Mouse (Mus musculus): ENCODE results near the gene Camta1. TPM values are rescaled to one million over a fixed set of nuclear protein-coding genes. Genes with fewer than 3 reads are reported as not detected.
A peak's percentile ranks its signal among the peaks of the same experiment; 100 is the strongest.

The Camta1 gene
- polyA plus RNA-seq, 1 experiment from 2014 or later, result 61.9 TPM

DNA sequence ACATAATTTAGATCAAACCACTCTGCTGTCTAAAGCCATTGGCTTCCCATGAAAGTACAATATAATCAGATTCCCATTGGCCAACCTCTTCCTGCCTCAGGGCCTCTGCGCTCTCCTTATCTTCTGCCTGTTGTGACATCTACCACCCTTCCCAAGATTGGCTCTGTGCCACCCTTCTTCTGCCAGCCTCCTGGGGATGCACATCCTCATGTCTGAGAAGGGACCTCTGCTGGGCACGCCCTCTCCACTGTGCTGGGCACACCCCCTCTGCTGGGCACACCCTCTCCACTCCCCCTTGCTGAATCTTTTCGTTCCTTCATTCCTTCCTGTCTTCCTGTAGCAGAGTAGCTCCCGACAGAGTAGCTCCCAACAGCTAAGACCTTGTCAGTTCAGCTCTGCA lies 727.9 kb downstream of the Camta1 start:
- DNase-seq (ENCODE audit: low spot score) (no peak), ATAC-seq (ENCODE audit: low FRiP score, low TSS enrichment) (no peak)
- Histone ChIP-seq H3K9ac (ENCODE audit: low read length) (no peak overlapping the region), H3K4me1 (replicated peaks; ENCODE audit: control insufficient read depth, insufficient read depth) (no peaks in the 10 kb centered on the region), H3K27me3 (ENCODE audit: control insufficient read depth, insufficient read depth, low read length) (no peaks in the 10 kb centered on the region), H3K36me3 (ENCODE audit: control insufficient read depth, insufficient read depth, low read length) (no peaks in the 10 kb centered on the region), H3K4me2 (replicated peaks; ENCODE audit: low read depth) (no peak overlapping the region), H3K27ac (replicated peaks) (no peak overlapping the region), H3K9me3 (ENCODE audit: control insufficient read depth, low read length) (no peaks in the 10 kb centered on the region), H3K4me3 (ENCODE audit: low read depth, low read length) (no peak overlapping the region)
- no peak for TF ChIP-seq EP300 (optimal IDR thresholded peaks at IDR 0.05)
- peak; percentile 15; the same call in 1 of the 2 replicates for TF ChIP-seq CTCF (IDR thresholded peaks at IDR 0.05; ENCODE audit: low read depth)
- WGBS, result 53% methylated on average over 4 of the region's 4 CpGs

DNA sequence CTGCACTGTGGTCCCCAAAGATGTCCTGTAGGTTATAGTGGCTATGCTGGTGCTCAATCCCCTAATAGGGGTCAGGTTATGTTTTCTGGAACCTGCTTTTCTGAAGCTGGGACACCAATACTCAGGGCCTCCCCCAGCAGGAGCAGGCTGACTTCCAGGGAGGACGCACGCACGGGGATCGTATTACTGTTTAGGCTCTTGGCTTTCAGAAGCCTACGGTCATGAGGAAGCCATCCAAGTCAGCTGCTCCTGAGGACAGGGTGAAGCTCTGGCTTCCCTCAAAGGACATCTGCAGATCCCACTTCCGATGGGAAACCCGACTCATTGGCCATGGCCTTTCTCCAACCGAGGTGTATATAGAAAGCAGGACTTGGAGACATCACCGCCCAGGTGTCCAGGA lies 729.2 kb downstream of the Camta1 start:
- DNase-seq (ENCODE audit: low spot score) (no peak), ATAC-seq (ENCODE audit: low FRiP score, low TSS enrichment) (no peak)
- Histone ChIP-seq H3K4me2 (replicated peaks; ENCODE audit: low read depth) (no peak overlapping the region), H3K36me3 (ENCODE audit: control insufficient read depth, insufficient read depth, low read length) (no peaks in the 10 kb centered on the region), H3K27me3 (ENCODE audit: control insufficient read depth, insufficient read depth, low read length) (no peaks in the 10 kb centered on the region), H3K9me3 (ENCODE audit: control insufficient read depth, low read length) (no peaks in the 10 kb centered on the region), H3K27ac (replicated peaks) (no peak overlapping the region), H3K9ac (ENCODE audit: low read length) (no peak overlapping the region), H3K4me3 (ENCODE audit: low read depth, low read length) (no peak overlapping the region), H3K4me1 (replicated peaks; ENCODE audit: control insufficient read depth, insufficient read depth) (no peaks in the 10 kb centered on the region)
- TF ChIP-seq EP300 (optimal IDR thresholded peaks at IDR 0.05) (no peak), CTCF (IDR thresholded peaks at IDR 0.05; ENCODE audit: low read depth) (no peak)
- 52% methylated on average over 9 of the region's 9 CpGs for WGBS

DNA sequence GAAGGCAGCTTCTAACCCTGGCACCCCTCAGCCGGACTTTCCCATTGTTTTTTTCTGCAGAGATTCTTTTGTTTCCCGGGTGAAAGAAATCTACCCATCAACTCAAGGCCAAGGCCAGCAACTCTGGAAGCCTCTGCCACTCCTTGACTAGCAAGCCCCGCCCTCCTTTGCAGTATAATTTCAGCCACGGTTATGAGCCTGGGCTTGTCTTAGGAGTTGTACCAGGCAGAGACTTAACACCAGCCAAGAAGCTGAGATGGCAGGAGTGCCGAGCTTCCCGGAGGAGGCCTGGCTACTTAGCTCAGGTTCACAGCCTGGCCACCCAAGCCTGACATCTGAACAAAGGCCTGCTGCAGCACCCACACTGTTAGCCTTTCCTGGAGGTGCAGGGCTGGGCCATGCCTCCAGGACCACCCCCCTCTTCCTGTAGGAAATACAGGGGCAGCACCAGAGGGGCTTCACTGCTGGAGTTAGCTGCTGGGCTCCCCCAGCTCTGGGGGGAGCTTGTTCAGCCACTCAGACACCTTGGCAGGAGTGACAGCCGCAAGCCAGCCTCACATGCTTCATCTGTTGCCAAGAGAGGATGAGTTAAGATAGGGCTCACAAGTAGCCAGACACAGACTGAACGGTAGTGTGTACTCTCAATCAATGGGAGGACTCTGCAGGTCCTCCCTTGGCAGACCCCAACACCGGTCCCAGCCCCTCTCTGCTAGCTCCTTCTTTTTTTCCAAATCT lies 730.8 kb downstream of the Camta1 start:
- no peak for TF ChIP-seq CTCF (IDR thresholded peaks at IDR 0.05; ENCODE audit: low read depth)
- no peak for TF ChIP-seq EP300 (optimal IDR thresholded peaks at IDR 0.05)
- WGBS, result 57% methylated on average over 9 of the region's 9 CpGs
- Histone ChIP-seq H3K27me3 (ENCODE audit: control insufficient read depth, insufficient read depth, low read length) (no peaks in the 10 kb centered on the region), H3K4me2 (replicated peaks; ENCODE audit: low read depth) (no peak overlapping the region), H3K27ac (replicated peaks) (0 out of 2 replicates have a peak overlapping the region, but pooled peaks have one; percentile 53), H3K4me1 (replicated peaks; ENCODE audit: control insufficient read depth, insufficient read depth) (no peaks in the 10 kb centered on the region), H3K36me3 (ENCODE audit: control insufficient read depth, insufficient read depth, low read length) (no peaks in the 10 kb centered on the region), H3K9ac (ENCODE audit: low read length) (no peak overlapping the region; the same call in 1 of the 2 replicates), H3K4me3 (ENCODE audit: low read depth, low read length) (no peak overlapping the region), H3K9me3 (ENCODE audit: control insufficient read depth, low read length) (no peaks in the 10 kb centered on the region)
- DNase-seq (ENCODE audit: low spot score) (no peak), ATAC-seq (ENCODE audit: low FRiP score, low TSS enrichment) (no peak)

DNA sequence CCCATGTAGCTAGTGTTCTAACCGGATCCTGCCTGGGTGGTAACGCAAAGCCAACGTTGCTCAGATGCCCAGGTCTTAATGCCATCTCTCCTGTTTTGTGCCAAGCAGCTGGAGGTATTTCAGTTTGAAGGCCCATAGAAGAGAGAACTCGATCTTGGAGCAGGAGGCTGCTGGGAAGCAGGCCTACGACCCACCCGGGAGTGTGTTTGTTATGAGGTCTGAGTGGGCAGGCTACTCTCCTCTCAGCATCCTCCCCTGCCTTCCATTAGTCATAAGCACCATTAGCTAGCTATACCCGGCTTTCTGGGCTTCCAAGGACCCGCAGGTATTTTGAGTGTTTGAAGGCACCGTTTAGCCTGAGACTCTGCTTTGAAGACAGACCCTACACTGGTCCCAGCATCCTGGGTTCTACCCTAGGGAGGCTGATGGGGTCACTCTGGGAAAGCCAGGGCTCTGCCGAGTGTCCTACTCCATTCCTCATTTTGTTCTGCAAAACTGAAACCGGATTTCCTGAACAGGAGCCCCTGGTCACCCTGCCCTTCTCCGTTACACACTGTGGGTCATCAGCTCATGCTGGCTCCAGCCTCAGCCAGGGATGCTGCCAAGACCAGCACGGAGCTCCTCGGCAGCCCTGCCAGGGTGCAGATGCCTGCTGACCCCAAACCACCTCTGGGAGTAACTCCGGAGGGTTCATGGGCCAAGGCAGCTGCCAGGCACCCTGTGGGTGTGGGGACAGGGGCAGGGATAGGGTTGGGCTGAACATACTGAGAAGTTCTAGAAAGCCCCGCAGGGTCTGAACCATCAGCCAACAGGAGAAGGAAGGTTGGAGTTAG lies 731.7 kb downstream of the Camta1 start:
- Histone ChIP-seq H3K27ac (replicated peaks) (no peak overlapping the region), H3K9ac (ENCODE audit: low read length) (no peak overlapping the region), H3K4me2 (replicated peaks; ENCODE audit: low read depth) (no peak overlapping the region), H3K9me3 (ENCODE audit: control insufficient read depth, low read length) (no peaks in the 10 kb centered on the region), H3K27me3 (ENCODE audit: control insufficient read depth, insufficient read depth, low read length) (no peaks in the 10 kb centered on the region), H3K4me1 (replicated peaks; ENCODE audit: control insufficient read depth, insufficient read depth) (no peaks in the 10 kb centered on the region), H3K4me3 (ENCODE audit: low read depth, low read length) (no peak overlapping the region), H3K36me3 (ENCODE audit: control insufficient read depth, insufficient read depth, low read length) (no peaks in the 10 kb centered on the region)
- TF ChIP-seq CTCF (IDR thresholded peaks at IDR 0.05; ENCODE audit: low read depth) (no peak), EP300 (optimal IDR thresholded peaks at IDR 0.05) (no peak)
- WGBS, result 65% methylated on average over 16 of the region's 16 CpGs
- ATAC-seq (ENCODE audit: low FRiP score, low TSS enrichment) (no peak), DNase-seq (ENCODE audit: low spot score) (no peak)

DNA sequence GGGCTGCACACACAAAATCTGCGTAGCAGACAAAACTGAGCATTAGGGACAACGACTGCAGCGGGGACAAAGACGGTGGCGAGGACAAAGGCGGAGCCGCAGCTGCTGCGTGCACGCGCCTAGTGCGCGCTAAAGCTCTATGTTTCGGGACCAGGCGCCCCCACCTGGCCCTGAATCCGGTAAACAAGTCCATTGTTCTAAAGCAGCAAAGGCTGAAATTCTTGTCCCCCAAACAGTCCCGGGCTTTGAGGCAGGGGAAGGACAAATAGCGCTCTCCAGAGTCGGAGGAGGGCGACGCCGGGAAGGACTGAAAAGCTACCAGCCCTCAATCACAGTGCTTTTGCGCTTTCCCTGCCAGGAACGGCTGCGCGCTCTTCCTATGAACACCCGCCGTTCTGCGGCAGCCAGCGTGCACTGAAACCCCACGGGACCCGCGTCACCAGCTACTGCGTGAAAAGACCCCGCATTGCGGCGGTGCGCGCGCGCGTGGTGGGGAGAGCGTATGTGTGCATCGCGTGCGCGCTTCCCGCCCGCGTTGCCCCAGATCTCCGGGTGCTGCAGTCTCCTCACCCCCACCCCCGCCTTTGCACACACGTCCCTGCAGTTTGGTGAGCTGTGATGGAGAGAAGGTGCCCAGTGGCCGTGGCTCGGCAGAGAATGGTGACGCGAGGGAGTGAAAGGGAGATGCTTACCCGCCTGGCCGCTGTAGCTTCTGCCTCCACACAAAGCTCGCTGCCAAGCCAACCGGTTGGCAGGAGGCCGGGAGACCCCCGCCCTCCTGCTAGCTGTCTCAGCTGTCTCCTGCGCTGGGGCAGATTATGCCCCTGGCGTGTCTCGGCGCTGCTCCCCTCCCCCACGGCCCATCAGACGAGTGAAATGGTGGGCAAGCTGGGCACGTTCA lies 732.8 kb downstream of the Camta1 start:
- under 1% methylated on average over 68 of the region's 69 CpGs for WGBS
- DNase-seq (ENCODE audit: low spot score), result peak; percentile 36

More for the DNA sequence above, 732.8 kb downstream of the Camta1 start:
- H3K4me1 ChIP-seq (replicated peaks; ENCODE audit: control insufficient read depth, insufficient read depth), result no peaks in the 10 kb centered on the region
- peak; percentile 47 for TF ChIP-seq CTCF (IDR thresholded peaks at IDR 0.05; ENCODE audit: low read depth)
- no peak for TF ChIP-seq EP300 (optimal IDR thresholded peaks at IDR 0.05)
- H3K27me3 ChIP-seq (ENCODE audit: control insufficient read depth, insufficient read depth, low read length), result no peaks in the 10 kb centered on the region
- no peak overlapping the region for H3K27ac ChIP-seq (replicated peaks)
- H3K4me3 ChIP-seq (ENCODE audit: low read depth, low read length), result peak overlapping the region; percentile 53
- H3K4me2 ChIP-seq (replicated peaks; ENCODE audit: low read depth), result peak overlapping the region; percentile 97
- H3K36me3 ChIP-seq (ENCODE audit: control insufficient read depth, insufficient read depth, low read length), result no peaks in the 10 kb centered on the region
- peak overlapping the region; percentile 57 for H3K9ac ChIP-seq (ENCODE audit: low read length)
- ATAC-seq (ENCODE audit: low FRiP score, low TSS enrichment), result no peak
- no peaks in the 10 kb centered on the region for H3K9me3 ChIP-seq (ENCODE audit: control insufficient read depth, low read length)

All from stomach, postnatal 0 days (tissue).